Mouse (Mus musculus): Measurements from ENCODE around the gene Wbp4. TPM values are rescaled to one million over a fixed set of nuclear protein-coding genes. Genes with fewer than 3 reads are reported as not detected.
"Not testable (repeated sequence)": the region's sequence is repeated elsewhere in the genome, so short reads cannot be mapped to it uniquely, and the experiment has no call there.

Gene Wbp4
- polyA plus RNA-seq, 2 experiments, result 22.6 to 44.1 TPM

GRCm38 (mm10) chr14:79441441-79441840, 39.9 kb downstream of the Wbp4 start:
- no peak for DNase-seq (ENCODE audit: low spot score)
- no peak for ATAC-seq (ENCODE audit: low FRiP score, low read depth)
- H3K4me3 ChIP-seq (replicated peaks; ENCODE audit: low read length), result no peak overlapping the region
- no peak overlapping the region for H3K9ac ChIP-seq (ENCODE audit: low read depth, low read length, severe bottlenecking)
- H3K27ac ChIP-seq (replicated peaks; ENCODE audit: low read depth, low read length), result no peak overlapping the region
- no peaks in the 10 kb centered on the region for H3K4me1 ChIP-seq (ENCODE audit: control insufficient read depth, insufficient read depth, low read length)
- no peaks in the 10 kb centered on the region for H3K36me3 ChIP-seq (ENCODE audit: control insufficient read depth, insufficient read depth, low read length)
- no peaks in the 10 kb centered on the region for H3K27me3 ChIP-seq (ENCODE audit: control insufficient read depth, insufficient read depth, low read length)
- no peak for TF ChIP-seq POLR2A (IDR thresholded peaks at IDR 0.05; ENCODE audit: borderline replicate concordance, extremely low read depth, insufficient read depth, insufficient read length)
- H3K9me3 ChIP-seq (ENCODE audit: control insufficient read depth, low read length), result no peaks in the 10 kb centered on the region
- WGBS, result 76% methylated on average over 5 of the region's 5 CpGs
- no peak overlapping the region for H3K4me2 ChIP-seq (replicated peaks; ENCODE audit: low read depth, low read length, severe bottlenecking)

GRCm38 (mm10) chr14:79440655-79441054, 40.7 kb downstream of the Wbp4 start:
- no peak for ATAC-seq (ENCODE audit: low FRiP score, low read depth)
- Histone ChIP-seq H3K27ac (replicated peaks; ENCODE audit: low read depth, low read length) (no peak overlapping the region), H3K27me3 (ENCODE audit: control insufficient read depth, insufficient read depth, low read length) (no peaks in the 10 kb centered on the region), H3K4me1 (ENCODE audit: control insufficient read depth, insufficient read depth, low read length) (no peaks in the 10 kb centered on the region), H3K9me3 (ENCODE audit: control insufficient read depth, low read length) (no peaks in the 10 kb centered on the region), H3K4me3 (replicated peaks; ENCODE audit: low read length) (no peak overlapping the region), H3K9ac (ENCODE audit: low read depth, low read length, severe bottlenecking) (no peak overlapping the region), H3K36me3 (ENCODE audit: control insufficient read depth, insufficient read depth, low read length) (no peaks in the 10 kb centered on the region), H3K4me2 (replicated peaks; ENCODE audit: low read depth, low read length, severe bottlenecking) (no peak overlapping the region)
- no peak for DNase-seq (ENCODE audit: low spot score)
- no peak for TF ChIP-seq POLR2A (IDR thresholded peaks at IDR 0.05; ENCODE audit: borderline replicate concordance, extremely low read depth, insufficient read depth, insufficient read length)
- WGBS, result 81% methylated on average over 2 of the region's 2 CpGs

- Histone ChIP-seq H3K27ac (replicated peaks; ENCODE audit: low read depth, low read length) (no peak overlapping the region), H3K36me3 (ENCODE audit: control insufficient read depth, insufficient read depth, low read length) (no peaks in the 10 kb centered on the region), H3K9ac (ENCODE audit: low read depth, low read length, severe bottlenecking) (no peak overlapping the region), H3K4me1 (ENCODE audit: control insufficient read depth, insufficient read depth, low read length) (no peaks in the 10 kb centered on the region), H3K9me3 (ENCODE audit: control insufficient read depth, low read length) (no peaks in the 10 kb centered on the region), H3K27me3 (ENCODE audit: control insufficient read depth, insufficient read depth, low read length) (no peaks in the 10 kb centered on the region), H3K4me2 (replicated peaks; ENCODE audit: low read depth, low read length, severe bottlenecking) (no peak overlapping the region), H3K4me3 (replicated peaks; ENCODE audit: low read length) (no peak overlapping the region)
- ATAC-seq (ENCODE audit: low FRiP score, low read depth) (no peak), DNase-seq (ENCODE audit: low spot score) (no peak)
- no peak for TF ChIP-seq POLR2A (IDR thresholded peaks at IDR 0.05; ENCODE audit: borderline replicate concordance, extremely low read depth, insufficient read depth, insufficient read length)
- WGBS, result 85% methylated on average over 1 of the region's 1 CpGs
These were observed 47.3 kb downstream of the Wbp4 start for GRCm38 (mm10) chr14:79434068-79434467.

- peaks cover 12% of the 10 kb centered on the region for H3K9me3 ChIP-seq (ENCODE audit: control insufficient read depth, low read length)
- ATAC-seq (ENCODE audit: low FRiP score, low read depth), result peak; percentile 36
- peak overlapping the region; percentile 48 for H3K4me2 ChIP-seq (replicated peaks; ENCODE audit: low read depth, low read length, severe bottlenecking)
- not testable (repeated sequence) for DNase-seq (ENCODE audit: low spot score); H3K36me3 ChIP-seq (ENCODE audit: control insufficient read depth, insufficient read depth, low read length); H3K27me3 ChIP-seq (ENCODE audit: control insufficient read depth, insufficient read depth, low read length); H3K4me1 ChIP-seq (ENCODE audit: control insufficient read depth, insufficient read depth, low read length)
- peak overlapping the region; percentile 61 for H3K9ac ChIP-seq (ENCODE audit: low read depth, low read length, severe bottlenecking)
- 58% methylated on average over 6 of the region's 59 CpGs for WGBS
- peak overlapping the region; percentile 50 for H3K4me3 ChIP-seq (replicated peaks; ENCODE audit: low read length)
- peak overlapping the region; percentile 79 for H3K27ac ChIP-seq (replicated peaks; ENCODE audit: low read depth, low read length)
These were observed 54.5 kb downstream of the Wbp4 start for GRCm38 (mm10) chr14:79426730-79427365.

DNA sequence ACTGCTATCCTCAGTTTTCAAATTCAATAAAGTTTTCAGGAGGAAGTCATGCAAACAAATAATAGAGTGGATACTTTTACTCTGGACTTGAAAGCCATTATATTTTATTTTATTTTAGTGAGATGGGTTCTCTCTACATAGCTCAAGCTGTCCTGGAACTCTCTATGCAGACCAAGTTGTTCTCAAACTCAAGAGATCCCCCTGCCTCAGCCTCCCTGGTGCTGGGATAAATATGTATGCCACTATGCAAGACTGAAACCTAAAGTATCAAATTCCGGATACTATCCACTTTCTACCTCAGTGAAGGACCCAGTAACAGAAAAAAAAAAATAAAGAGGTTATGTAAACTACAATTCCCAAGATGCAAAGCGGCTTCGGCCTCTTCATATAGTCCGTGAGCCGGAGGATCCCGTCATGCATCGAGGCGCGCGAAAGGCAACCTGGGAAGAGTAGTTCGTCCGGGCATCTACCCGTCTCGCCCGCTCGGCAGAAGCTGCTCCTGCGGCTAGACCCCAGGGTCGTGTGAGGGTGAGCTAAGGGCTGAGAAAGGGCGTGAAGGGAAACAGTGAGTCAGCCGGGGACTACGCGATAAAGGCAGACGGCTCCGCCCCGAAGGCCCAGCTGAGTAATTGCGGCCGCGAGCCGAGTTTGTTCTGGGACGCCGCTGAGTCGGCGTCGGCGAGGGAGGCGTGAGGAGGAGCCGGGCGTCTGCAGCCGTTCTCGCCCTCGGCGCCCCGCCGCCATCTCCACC, 55.2 kb downstream of the Wbp4 start, which contains the start of gene Kbtbd7:
Gene Kbtbd7, plus strand, starts transcription at position 533 of the 751 bp plus-strand sequence.
- TF ChIP-seq POLR2A (IDR thresholded peaks at IDR 0.05; ENCODE audit: borderline replicate concordance, extremely low read depth, insufficient read depth, insufficient read length), result peak; percentile 87; the same call in 1 of the 2 replicates
- Histone ChIP-seq H3K4me3 (replicated peaks; ENCODE audit: low read length) (peak within 1 kb of the TSS; percentile 50), H3K4me2 (replicated peaks; ENCODE audit: low read depth, low read length, severe bottlenecking) (peak within 1 kb of the TSS; percentile 48), H3K27ac (replicated peaks; ENCODE audit: low read depth, low read length) (peak within 1 kb of the TSS; percentile 79), H3K36me3 (ENCODE audit: control insufficient read depth, insufficient read depth, low read length) (peaks cover 8% of the 10 kb centered on the region), H3K4me1 (ENCODE audit: control insufficient read depth, insufficient read depth, low read length) (no peaks in the 10 kb centered on the region), H3K9ac (ENCODE audit: low read depth, low read length, severe bottlenecking) (peak within 1 kb of the TSS; percentile 61), H3K27me3 (ENCODE audit: control insufficient read depth, insufficient read depth, low read length) (no peaks in the 10 kb centered on the region), H3K9me3 (ENCODE audit: control insufficient read depth, low read length) (peaks cover 12% of the 10 kb centered on the region)
- 2% methylated on average over 27 of the region's 44 CpGs for WGBS
- ATAC-seq (ENCODE audit: low FRiP score, low read depth), result peak; percentile 97
- DNase-seq (ENCODE audit: low spot score), result peak; percentile 96

All from limb, embryonic 14.5 days (tissue).